31 mouse cellular contexts compared by ENCODE assay signal in genomic region chr8:128498836-128499235, GRCm38 (mm10).
"Had no signal": no experiment of that assay in that cellular context is flagged by ENCODE, and none has a peak within 500 bp of the region (broad histone marks: within the 10 kb centered on the region; RNA-seq: fewer than 3 reads in every experiment).

No protein-coding gene starts in this region.

- H3K4me3 ChIP-seq: left cerebral cortex, adult 2 months; limb, embryonic 10.5 days; limb, embryonic 12.5 days; limb, embryonic 13.5 days; limb, embryonic 15.5 days; liver, embryonic 12.5 days; liver, embryonic 13.5 days; liver, embryonic 15.5 days; lung, embryonic 15.5 days; megakaryocyte, embryonic 14.5 days; midbrain, embryonic 10.5 days; midbrain, embryonic 12.5 days; midbrain, embryonic 15.5 days; myocyte; neural tube, embryonic 12.5 days had no signal

- ATAC-seq: liver, embryonic 12.5 days; liver, postnatal 0 days; lung, postnatal 0 days; midbrain, embryonic 15.5 days; midbrain, embryonic 16.5 days had no signal

- H3K9me3 ChIP-seq: limb, embryonic 10.5 days; limb, embryonic 12.5 days; limb, embryonic 13.5 days; limb, embryonic 15.5 days; liver, embryonic 12.5 days; liver, embryonic 13.5 days; liver, embryonic 15.5 days; lung, embryonic 15.5 days; megakaryocyte, embryonic 14.5 days; midbrain, embryonic 10.5 days; midbrain, embryonic 12.5 days; midbrain, embryonic 15.5 days; neural tube, embryonic 12.5 days had no signal

- H3K27ac ChIP-seq: left cerebral cortex, adult 2 months; limb, embryonic 10.5 days; limb, embryonic 12.5 days; limb, embryonic 13.5 days; limb, embryonic 15.5 days; liver, embryonic 12.5 days; liver, embryonic 13.5 days; liver, embryonic 14.5 days; liver, embryonic 15.5 days; lung, embryonic 15.5 days; macrophage; midbrain, embryonic 10.5 days; midbrain, embryonic 12.5 days; midbrain, embryonic 15.5 days; neural tube, embryonic 12.5 days had no signal

- H3K4me2 ChIP-seq: limb, embryonic 12.5 days; limb, embryonic 13.5 days; limb, embryonic 15.5 days; liver, embryonic 11.5 days; liver, embryonic 12.5 days; liver, embryonic 13.5 days; liver, embryonic 15.5 days; lung, embryonic 14.5 days; lung, embryonic 15.5 days; midbrain, embryonic 12.5 days; midbrain, embryonic 15.5 days; neural tube, embryonic 12.5 days had no signal

- DNase-seq: left cerebral cortex, postnatal 4 days; liver; liver, embryonic 13.5 days; liver, postnatal 0 days; lung, adult 18-20 months; lung, adult 2 months; lung, embryonic 14.5 days; lung, postnatal 10 days; lung, postnatal 14 days; lung, postnatal 36 days; lung, postnatal 4 days; midbrain, embryonic 14.5 days had no signal

- H3K4me1 ChIP-seq: limb, embryonic 15.5 days; liver, embryonic 12.5 days; liver, embryonic 13.5 days; liver, embryonic 15.5 days; lung, embryonic 15.5 days; megakaryocyte, embryonic 14.5 days; midbrain, embryonic 10.5 days; midbrain, embryonic 12.5 days; midbrain, embryonic 15.5 days; neural tube, embryonic 12.5 days had no signal

- H3K27me3 ChIP-seq: limb, embryonic 12.5 days; limb, embryonic 13.5 days; limb, embryonic 15.5 days; liver, embryonic 12.5 days; liver, embryonic 13.5 days; liver, embryonic 15.5 days; lung, embryonic 15.5 days; megakaryocyte, embryonic 14.5 days; midbrain, embryonic 15.5 days; neural tube, embryonic 12.5 days had no signal

- H3K36me3 ChIP-seq: liver, embryonic 13.5 days; liver, embryonic 15.5 days; midbrain, embryonic 10.5 days; midbrain, embryonic 12.5 days had no signal

- H3K9ac ChIP-seq: limb, embryonic 12.5 days; limb, embryonic 13.5 days; limb, embryonic 15.5 days; liver, embryonic 12.5 days; liver, embryonic 13.5 days; liver, embryonic 14.5 days; liver, embryonic 15.5 days; liver, postnatal 0 days; lung, embryonic 14.5 days; lung, embryonic 15.5 days; midbrain, embryonic 12.5 days; midbrain, embryonic 15.5 days; neural tube, embryonic 12.5 days had no signal
